Mouse (Mus musculus) CH12.LX (cell line): ENCODE results near the gene Amhr2.

Experiments used
- CTCF ChIP-seq, 2 experiments: IDR thresholded peaks in 1 of 2; conservative IDR thresholded peaks in 1 of 2; 2 replicates each; pipeline ENCODE4 v1.5.1; 2011 to 2012; ENCODE audit warnings: low read depth in 2 of 2, low read length in 2 of 2, improper control_type of control experiment in 1 of 2, inconsistent platforms in 1 of 2, mild to moderate bottlenecking in 1 of 2, moderate library complexity in 1 of 2
- ETS1 ChIP-seq: conservative IDR thresholded peaks from 2 replicates; pipeline ENCODE4 v1.6.1; 2012; ENCODE audit warnings: low read depth, mild to moderate bottlenecking, inconsistent platforms, low read length, improper control_type of control experiment, moderate library complexity
- MAX ChIP-seq: IDR thresholded peaks from 2 replicates; pipeline ENCODE4 v1.6.1; 2011; ENCODE audit warnings: low read length, improper control_type of control experiment
- MAZ ChIP-seq: IDR thresholded peaks from 2 replicates; pipeline ENCODE4 v1.6.1; 2012; ENCODE audit warnings: low read depth, mild to moderate bottlenecking, inconsistent platforms, low read length, improper control_type of control experiment, moderate library complexity
- NELFE ChIP-seq: IDR thresholded peaks from 2 replicates; pipeline ENCODE4 v1.6.1; 2011; ENCODE audit warnings: low read depth, low read length, improper control_type of control experiment
- POLR2A ChIP-seq: IDR thresholded peaks from 2 replicates; pipeline ENCODE4 v1.6.1; 2011; ENCODE audit warnings: low read depth, mild to moderate bottlenecking, improper control_type of control experiment, low read length
- TCF12 ChIP-seq: IDR thresholded peaks from 2 replicates; pipeline ENCODE4 v1.6.1; 2014; ENCODE audit warnings: low read depth, mild to moderate bottlenecking, inconsistent platforms, low read length, improper control_type of control experiment

DNA sequence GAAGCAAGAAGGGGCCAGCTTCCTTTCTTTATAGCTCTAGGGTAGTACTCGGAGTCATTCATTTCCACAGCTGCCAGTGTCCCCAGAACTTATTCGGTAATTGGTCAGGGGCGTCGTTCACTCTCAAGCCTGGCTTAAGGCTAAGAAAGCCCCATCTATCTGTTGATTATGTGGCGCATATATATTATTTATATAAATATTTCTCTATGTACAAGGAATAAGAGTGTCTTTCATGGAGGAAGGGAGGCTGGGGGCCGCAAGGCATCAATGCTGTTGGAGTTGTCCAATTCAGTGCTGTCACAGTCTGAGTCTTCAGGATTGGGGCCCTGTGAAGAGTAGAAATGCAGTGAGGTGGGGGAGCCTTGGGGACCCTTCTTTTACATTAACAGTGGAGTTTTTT lies 54.7 kb downstream of the Amhr2 start:
- no peak for TF ChIP-seq POLR2A
- TF ChIP-seq MAZ, result no peak
- TF ChIP-seq NELFE, result no peak
- TF ChIP-seq CTCF (conservative IDR thresholded peaks at IDR 0.05 in 1 of 2, IDR thresholded peaks at IDR 0.05 in 1 of 2; ENCODE audit: low read depth in 2 of 2, low read length in 2 of 2), result no peak
- TF ChIP-seq ETS1, result no peak
- no peak for TF ChIP-seq MAX
- TF ChIP-seq TCF12, result no peak
